Mouse (Mus musculus) kidney, adult 9 months (tissue): ENCODE measurements around the gene Padi1.
A peak's percentile ranks its signal among the peaks of the same experiment; 100 is the strongest.

Experiments used
- DNase-seq: peaks from one replicate; pipeline ENCODE4 v3.0.0; 2022

Padi1 gene

GRCm38 (mm10) chr4:140779803-140780397 lies 65.7 kb downstream of the Padi1 start:
- no peak for DNase-seq

- no peak for DNase-seq
These were observed 69.0 kb downstream of the Padi1 start for GRCm38 (mm10) chr4:140776623-140777022.

- DNase-seq = no peak
These were observed 69.7 kb downstream of the Padi1 start for GRCm38 (mm10) chr4:140775876-140776275.

- no peak for DNase-seq
These were observed 70.7 kb downstream of the Padi1 start for GRCm38 (mm10) chr4:140774893-140775292.

GRCm38 (mm10) chr4:140774025-140774800 lies 71.4 kb downstream of the Padi1 start, which contains the start of gene Padi4:
Gene Padi4 (minus strand): TSS chr4:140774236.
- no peak for DNase-seq

GRCm38 (mm10) chr4:140771091-140771490 lies 74.5 kb downstream of the Padi1 start:
- DNase-seq = no peak

- peak; percentile 17 for DNase-seq
These were observed 75.1 kb downstream of the Padi1 start for GRCm38 (mm10) chr4:140770433-140770832.

DNA sequence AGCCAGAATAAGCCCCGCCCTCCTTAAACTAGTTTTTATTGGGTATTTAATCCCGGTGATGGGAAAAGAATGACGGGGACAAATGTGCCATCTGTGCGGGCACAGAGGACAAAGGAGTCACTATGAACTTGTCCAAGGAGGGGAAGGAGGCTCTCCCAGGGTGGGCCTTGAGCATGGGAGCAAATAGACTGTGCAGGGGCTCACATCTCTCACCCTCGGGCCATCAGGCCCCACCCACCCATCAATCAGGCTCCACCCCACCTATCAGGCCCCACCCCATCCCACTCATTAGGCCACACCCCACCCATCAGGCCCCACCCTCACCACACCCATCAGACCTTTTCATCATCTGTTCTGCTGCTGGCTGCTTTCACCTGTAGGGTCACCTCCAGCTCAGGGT lies 76.6 kb downstream of the Padi1 start:
- no peak for DNase-seq

GRCm38 (mm10) chr4:140765936-140766335 lies 79.6 kb downstream of the Padi1 start:
- no peak for DNase-seq

GRCm38 (mm10) chr4:140763158-140763557 lies 82.4 kb downstream of the Padi1 start:
- DNase-seq = peak; percentile 48
